Mouse (Mus musculus): Measurements from ENCODE around the gene Zfpm1.
A peak's percentile ranks its signal among the peaks of the same experiment; 100 is the strongest.

The Zfpm1 gene

DNA sequence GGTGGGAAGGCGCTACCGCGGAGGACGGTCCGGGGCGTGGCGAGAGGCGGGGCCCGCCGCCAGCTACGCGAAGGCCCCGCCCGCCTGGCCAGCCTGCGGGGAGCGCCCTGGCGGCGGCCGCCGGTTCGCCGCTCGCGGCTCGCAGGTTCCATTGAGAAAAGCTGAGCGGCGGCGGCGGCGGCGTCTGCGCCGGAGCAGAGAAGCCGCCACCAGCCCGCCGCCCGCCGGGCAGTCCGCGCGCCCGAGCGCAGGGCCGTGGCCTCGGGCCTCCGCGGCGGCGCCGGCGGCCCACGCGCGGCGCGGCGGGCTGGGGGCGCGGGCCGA, at the start of gene Zfpm1:
Gene Zfpm1 (plus strand): TSS at position 107 of the 324 bp plus-strand sequence.
- DNase-seq = no peak

DNA sequence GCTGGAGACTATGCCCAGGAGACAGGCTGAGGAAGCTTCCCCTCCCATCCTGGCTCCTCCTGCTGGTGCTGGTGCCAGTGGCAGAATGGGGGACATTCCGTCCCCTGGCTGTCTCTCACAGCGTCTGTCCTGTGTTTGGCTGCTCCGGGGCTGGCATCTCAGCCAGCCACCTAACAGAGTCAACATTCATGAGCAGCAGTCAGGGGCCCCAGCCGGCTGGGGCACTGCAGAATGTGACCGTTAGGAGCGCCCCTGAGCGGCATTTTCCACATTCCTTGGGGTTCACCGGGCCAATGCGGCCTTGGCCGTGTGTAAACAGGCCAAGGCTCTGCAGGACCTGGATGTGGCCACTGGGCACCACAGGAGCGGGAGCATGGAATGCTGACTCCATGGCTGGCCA, 47.9 kb upstream of the Zfpm1 start:
- peak; percentile 26 to 67 for DNase-seq

GRCm38 (mm10) chr8:122236521-122236920, 45.4 kb upstream of the Zfpm1 start:
- no peak for DNase-seq

DNA sequence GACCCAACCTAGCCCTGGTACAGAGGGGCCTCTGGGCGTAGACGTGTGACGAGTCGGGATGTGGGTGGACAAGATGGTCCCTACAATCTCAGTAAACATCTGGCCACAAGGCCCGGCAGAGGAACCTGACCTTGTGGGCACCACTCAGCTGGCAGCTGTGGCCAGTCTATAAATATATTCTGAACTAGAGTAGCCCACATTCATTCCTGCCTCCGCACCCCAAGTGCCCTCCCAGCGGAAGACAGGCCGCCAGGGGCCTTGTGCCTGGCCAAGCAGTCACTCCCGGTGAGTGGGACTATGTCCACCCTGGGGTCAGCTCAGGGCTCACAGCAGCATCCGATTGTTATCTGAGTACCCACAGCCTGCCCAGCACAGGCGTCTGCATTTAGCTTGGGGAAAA, 43.7 kb upstream of the Zfpm1 start:
- DNase-seq = no peak

- no peak for DNase-seq
These were observed 43.2 kb upstream of the Zfpm1 start for GRCm38 (mm10) chr8:122238731-122239130.

DNA sequence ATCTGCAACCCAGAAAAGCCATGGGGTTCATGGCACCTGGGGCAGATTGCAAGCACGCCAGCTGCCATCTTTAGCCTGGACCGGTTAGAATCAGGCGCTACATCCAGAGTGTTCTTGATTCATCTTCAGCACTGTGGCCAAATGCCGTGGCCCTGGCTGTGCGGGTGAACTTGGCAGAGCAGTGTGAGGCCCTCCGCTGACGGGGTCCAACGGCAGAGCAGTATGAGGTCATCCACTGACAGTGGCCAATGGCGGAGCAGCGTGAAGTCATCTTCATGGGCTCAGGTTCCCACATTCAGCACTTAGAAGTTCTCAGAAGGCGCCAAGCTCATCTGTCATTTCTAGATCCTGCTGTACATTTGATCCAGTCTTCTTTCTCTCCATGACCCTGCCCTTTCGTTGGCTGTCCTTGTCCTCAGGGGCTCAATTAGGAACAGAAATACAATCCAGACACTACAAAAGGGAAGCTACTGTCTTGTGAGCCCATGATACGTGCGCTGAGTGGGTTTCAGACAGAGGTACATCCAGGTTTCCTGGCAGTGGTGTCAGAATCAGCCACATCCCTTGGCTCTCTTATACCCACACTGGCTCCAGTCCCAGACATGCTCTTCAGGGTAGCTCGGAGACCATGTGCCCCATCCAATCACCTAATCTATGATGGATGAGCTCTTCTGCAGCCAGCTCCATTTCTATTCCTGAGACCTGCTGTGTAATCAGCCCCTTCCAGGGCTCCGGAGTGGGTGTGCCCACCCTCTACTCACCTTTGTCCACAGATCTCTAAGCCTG, 41.5 kb upstream of the Zfpm1 start:
- no peak for DNase-seq

GRCm38 (mm10) chr8:122243310-122243709, 38.6 kb upstream of the Zfpm1 start:
- DNase-seq = no peak

DNA sequence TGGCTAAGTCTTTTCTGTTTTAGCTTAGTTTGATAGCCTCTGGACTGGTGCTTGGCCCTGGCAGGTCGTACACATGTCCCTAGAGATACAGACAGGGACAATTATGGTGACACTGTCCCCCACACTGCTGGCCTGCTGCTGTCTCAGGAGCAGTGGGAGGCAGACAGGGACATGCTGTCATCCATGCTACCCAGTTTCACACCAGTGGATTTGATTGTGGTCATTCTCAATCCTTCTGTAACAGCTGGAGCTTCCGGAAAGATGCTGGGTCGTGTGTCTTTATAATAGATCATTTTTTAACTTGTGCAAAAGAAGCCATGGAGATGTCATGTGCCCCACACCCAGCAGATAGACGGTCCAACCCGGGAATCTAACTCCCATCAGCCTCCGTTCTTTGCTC, 36.8 kb upstream of the Zfpm1 start:
- DNase-seq = no peak

DNA sequence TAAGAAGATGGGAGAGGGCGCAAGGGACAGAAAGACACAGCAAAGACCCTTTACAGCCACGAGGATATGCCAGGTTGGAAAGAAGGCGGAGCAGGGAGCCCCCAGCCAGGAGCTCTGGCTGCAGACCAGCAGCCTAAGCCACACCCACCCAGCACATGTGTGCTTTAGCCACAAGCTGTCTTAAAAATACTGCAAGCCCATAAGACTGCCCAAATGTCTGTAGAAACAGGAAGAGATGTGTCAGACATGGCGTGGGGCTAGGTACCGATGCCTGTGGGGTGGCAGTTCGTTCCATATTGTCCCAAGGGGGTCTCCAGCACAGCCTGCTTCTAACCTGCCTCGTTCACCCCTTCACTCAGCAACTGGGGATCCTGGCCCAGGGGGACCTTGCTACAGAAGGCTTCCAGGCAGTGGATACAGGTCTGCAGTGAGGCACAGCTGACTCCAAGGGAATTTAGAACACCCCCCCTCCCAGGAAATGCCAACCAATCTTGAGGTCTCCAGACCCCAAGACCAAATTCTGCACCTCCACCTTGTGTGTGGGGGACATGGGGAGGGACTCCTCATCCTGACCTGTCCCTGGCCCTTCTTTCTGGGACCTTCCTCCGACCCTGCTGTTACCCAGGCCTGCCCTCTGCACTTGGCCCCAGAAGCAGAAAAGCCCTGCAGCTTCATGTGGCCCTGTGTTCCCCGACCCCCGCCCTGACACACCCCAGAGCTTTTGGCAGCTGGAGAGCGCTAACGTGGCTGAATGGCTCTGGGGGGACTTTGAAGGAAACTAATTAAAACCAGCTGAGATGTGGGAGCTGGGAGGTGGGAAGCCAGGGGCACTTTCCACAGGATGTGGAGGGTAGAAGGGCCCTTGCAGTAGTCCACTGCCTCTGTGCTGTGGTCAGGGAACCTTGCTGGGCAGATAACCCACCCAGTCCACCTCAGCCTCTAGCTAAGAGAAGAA, 35.4 kb upstream of the Zfpm1 start:
- no peak for DNase-seq

DNA sequence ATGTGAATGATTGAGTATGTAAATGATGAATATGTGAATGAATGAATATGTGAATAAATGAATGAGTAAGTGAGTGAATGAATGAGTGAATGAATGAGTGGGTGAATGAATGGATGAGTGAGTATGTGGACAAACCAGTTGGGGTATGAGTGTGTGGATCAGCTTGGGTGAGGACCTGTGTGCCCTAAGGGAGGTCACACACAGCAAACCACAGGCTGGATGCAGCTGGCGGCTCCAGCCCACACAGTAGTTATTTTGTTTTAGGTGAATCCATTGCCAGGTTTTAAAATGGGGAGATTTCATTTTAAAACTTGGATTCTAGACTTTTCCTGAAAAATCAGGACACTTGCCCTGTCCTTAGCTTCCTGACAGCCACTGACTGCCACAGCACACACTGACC, 30.2 kb upstream of the Zfpm1 start:
- no peak for DNase-seq

GRCm38 (mm10) chr8:122252366-122252765, 29.6 kb upstream of the Zfpm1 start:
- no peak for DNase-seq

DNA sequence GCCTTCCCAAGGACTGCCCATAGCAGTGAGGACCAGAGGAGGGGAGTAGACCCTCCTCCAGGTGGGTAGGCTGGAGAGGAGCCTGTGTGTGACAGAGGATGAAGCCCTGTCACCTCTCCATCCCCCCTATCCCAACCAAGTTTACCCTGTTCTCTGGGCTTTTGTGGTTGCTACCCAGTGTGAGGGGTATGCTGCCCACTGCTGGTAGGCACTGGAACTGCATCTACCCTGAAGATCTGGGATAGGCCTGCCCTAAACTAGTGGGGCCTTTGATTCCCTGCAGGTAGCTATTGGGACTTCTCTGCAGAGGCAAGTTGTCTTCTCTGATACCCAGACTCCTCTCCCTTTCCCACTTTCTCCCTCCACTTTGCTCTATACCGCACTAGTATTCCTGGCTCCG, 22.6 kb upstream of the Zfpm1 start:
- peak; percentile 58 to 86 for DNase-seq

DNA sequence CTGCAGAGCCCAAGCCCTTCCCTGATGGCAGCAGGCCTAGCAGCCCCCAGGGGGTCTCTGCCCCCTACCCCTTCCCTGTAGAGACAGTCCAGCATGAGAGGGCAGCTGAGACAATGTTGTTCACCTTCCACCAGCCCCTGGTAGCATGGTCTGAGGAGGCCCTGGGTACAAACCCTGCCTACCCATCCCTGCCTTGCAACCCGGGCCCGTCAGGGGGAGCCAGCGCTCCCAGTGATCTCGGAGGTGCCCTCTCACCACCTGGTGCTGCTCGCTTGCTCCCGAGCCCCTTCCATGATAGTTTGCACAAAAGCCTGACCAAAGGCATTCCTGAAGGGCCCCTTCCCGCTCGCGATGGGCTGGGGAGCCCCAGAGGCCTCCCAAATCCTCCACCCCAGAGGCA, 21.2 kb upstream of the Zfpm1 start:
- DNase-seq = no peak

- no peak for DNase-seq
These were observed 19.1 kb upstream of the Zfpm1 start for GRCm38 (mm10) chr8:122262835-122263234.

- DNase-seq = peak in 1 of 2 experiments; percentile 18
These were observed 17.7 kb upstream of the Zfpm1 start for GRCm38 (mm10) chr8:122264243-122264642.

GRCm38 (mm10) chr8:122265522-122265921, 16.4 kb upstream of the Zfpm1 start:
- no peak for DNase-seq

DNA sequence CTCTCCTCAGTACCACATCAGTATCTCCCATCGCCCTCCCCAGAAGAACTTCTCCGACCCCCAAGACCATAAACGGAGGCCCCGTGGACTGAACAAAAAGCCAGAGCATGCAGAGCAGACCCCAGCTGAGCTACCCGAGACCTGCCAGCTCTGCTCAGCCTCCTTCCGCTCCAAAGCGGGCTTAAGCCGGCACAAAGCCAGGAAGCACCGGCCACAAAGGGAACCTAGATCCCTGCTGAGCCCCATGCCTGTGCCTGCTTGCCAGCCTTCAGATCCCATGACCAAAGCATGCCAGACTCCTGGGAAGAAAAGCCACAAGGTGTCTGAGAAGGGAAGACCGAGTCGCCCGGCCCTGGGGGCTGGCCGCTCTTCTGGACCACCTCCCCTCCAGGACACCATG, 15.1 kb upstream of the Zfpm1 start:
- no peak for DNase-seq

- no peak for DNase-seq
These were observed 13.1 kb upstream of the Zfpm1 start for GRCm38 (mm10) chr8:122268861-122269260.

DNA sequence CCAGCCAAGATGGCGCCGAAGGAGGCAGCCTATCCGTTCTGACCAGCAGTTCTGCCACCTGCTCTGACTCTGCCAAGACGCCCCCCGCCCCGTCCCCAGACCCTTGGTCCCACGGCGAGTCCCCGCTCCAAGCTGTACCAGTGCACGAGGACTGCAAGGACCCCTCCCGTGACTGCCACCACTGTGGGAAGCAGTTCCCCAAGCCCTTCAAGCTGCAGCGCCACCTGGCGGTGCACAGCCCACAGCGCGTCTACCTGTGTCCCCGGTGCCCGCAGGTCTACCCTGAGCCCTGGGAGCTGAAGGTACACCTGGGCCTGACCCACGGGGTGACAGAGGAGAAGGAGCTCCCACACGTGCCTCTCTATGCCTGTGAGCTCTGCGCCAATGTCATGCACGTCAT, 12.5 kb upstream of the Zfpm1 start:
- DNase-seq = peak; percentile 62 to 91

GRCm38 (mm10) chr8:122270555-122270954, 11.4 kb upstream of the Zfpm1 start:
- no peak for DNase-seq

DNA sequence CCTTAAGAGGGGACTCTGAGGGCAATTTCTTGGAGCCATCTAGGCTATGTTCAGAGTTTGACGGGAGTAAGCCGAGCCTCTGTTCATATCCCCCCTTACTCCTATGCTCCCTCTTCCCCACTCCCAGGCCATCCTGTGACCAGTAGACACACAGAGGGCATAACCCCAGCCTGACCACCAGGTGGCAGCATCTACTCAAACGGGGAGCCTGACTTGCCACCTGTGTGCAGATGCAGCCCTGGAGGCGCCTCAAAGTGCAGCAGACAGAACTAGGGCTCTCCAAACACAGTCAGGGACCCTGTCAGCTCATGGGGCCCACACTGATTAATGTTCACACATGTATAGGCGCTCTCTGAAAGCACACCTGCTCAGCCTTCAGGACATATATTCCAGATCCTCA, 8.8 kb upstream of the Zfpm1 start:
- peak; percentile 63 to 85 for DNase-seq

DNA sequence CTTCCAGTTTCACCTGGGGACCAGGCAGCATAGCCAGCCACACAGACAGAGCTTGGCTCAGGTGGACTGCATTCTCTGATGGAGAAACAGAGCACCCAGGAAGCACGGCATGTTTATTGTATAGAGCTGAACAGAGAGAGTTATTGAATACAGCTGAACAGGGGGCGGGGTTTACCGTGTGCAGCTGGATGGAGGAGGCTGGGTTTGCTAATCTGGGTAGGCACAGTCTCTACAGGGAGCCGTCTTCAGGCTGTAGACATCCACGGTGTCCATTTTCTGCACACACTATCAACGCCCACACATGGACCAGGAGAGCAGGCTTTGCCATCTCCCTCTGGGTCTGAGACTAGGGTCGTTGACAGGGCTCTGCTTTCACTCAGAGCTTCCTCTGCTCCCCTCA, 8.1 kb upstream of the Zfpm1 start:
- no peak for DNase-seq

DNA sequence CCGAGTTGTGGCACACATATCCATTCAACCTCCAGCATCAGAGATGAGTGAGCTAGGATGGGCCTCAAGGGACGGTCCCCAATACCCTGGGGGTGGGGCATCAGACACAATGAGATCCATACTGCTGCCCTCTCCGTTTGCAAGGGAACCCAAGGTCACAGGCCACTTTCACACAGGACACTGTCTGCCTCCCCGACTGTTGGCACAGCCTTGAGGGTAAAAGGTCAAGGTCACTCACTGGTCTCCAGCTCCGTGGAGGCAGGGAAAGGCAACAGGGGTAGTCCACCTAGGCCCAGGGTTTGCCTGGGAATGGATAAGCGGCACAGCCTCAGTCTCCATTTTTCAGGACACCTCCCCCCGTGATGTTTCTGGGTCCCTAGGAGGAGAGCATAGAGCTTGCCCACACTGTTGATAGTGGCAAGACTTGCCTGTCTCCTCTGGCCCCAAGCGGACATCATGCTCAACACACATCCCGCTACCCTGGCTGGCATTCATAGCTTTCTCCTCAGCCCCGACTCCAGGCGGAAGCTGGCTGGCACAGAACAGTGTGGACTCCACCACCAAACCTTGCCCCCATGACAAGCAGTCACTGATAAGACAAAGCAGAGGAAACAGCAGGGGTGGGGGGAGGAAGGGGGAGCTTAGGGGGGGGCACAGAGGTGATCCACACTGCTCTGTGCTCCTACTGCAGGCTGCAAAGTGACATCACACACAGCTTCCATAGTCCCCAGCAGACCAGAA, 7.1 kb upstream of the Zfpm1 start:
- DNase-seq = no peak
